Mouse (Mus musculus): ENCODE measurements around the gene Spop.

DNA sequence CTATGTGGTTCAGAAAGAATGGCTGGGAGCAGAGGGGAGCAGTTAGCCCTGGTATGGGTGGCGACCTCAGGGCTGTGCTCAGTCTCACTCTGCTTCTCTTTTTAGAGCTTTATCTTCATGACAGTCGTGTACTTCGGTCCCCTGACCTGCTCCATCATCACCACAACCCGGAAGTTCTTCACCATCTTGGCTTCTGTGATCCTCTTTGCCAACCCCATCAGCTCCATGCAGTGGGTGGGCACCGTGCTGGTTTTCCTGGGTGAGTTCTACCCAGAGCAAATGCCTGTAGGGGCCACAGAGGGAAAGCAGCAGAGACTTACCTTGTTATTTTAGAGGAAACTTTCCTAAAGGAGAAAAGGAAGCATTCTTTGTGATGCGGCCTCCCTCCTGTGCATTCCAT lies 23.5 kb upstream of the Spop start:
- no peak for TF ChIP-seq EP300 (IDR thresholded peaks at IDR 0.05; ENCODE audit: insufficient read depth, low read depth, low read length)
- TF ChIP-seq POLR2A (IDR thresholded peaks at IDR 0.05; ENCODE audit: insufficient read depth, low read length): no peak
- no peak for TF ChIP-seq CTCF (IDR thresholded peaks at IDR 0.05; ENCODE audit: low read depth, low read length)
